ENCODE assay signal across 24 mouse cellular contexts in the genomic region with DNA sequence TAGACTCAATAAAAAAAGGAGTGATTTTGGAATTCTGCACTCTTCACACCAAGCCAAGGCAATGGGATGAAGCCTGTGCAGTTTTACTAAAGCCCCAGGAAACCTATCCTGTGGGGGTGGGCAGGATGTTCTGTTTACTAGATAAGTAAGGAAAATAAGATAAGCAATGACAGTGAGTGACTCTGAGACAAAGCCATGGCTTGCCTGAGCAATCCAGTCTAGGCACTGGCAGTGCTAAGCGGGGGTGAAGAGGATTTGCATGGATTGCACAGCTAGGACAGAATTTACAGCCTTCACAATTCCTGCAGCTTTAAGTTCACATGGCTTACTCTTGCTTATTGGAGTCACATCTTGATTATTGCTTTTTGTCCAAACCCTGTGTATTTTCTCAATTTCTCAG.
"Had no signal": no experiment of that assay in that cellular context is flagged by ENCODE, and none has a peak within 500 bp of the region (broad histone marks: within the 10 kb centered on the region; RNA-seq: fewer than 3 reads in every experiment).

No protein-coding gene starts in this region.

- H3K4me3 ChIP-seq: gastrocnemius, adult 2 months; heart, adult 2 months; hindbrain, embryonic 10.5 days; hindbrain, embryonic 12.5 days; intestine, embryonic 15.5 days; layer of hippocampus, adult 2 months; left cerebral cortex, adult 2 months; limb, embryonic 10.5 days; limb, embryonic 12.5 days; liver, embryonic 13.5 days had no signal

- H3K9ac ChIP-seq: hindbrain, embryonic 12.5 days; hindbrain, embryonic 14.5 days; intestine, embryonic 15.5 days; limb, embryonic 12.5 days; liver, embryonic 13.5 days had no signal

- ATAC-seq: hindbrain, embryonic 16.5 days; inflammation-experienced regulatory T-cells, adult 6 months; intestine, embryonic 15.5 days; intestine, postnatal 0 days had no signal

- H3K9me3 ChIP-seq: hindbrain, embryonic 10.5 days; hindbrain, embryonic 12.5 days; intestine, embryonic 15.5 days; limb, embryonic 10.5 days; limb, embryonic 12.5 days; liver, embryonic 13.5 days had no signal

- H3K4me2 ChIP-seq: heart, embryonic 11.5 days; hindbrain, embryonic 12.5 days; hindbrain, embryonic 14.5 days; intestine, embryonic 15.5 days; limb, embryonic 12.5 days; liver, embryonic 13.5 days had no signal

- H3K4me1 ChIP-seq: intestine, embryonic 15.5 days had no signal

- H3K36me3 ChIP-seq: hindbrain, embryonic 10.5 days; hindbrain, embryonic 12.5 days; intestine, embryonic 15.5 days; limb, embryonic 10.5 days; limb, embryonic 12.5 days; liver, embryonic 13.5 days had no signal

- DNase-seq: gastrocnemius, adult 2 months; gastrocnemius, postnatal 10 days; gastrocnemius, postnatal 25 days; heart, adult 2 months; heart, postnatal 10 days; kidney, adult 18-20 months; kidney, adult 8-10 months; kidney, postnatal 10 days; kidney, postnatal 25 days; kidney, postnatal 4 days; liver; liver, embryonic 13.5 days had no signal

- H3K27ac ChIP-seq: gastrocnemius, adult 2 months; heart, adult 2 months; hindbrain, embryonic 10.5 days; hindbrain, embryonic 12.5 days; hindbrain, embryonic 14.5 days; intestine, embryonic 15.5 days; layer of hippocampus, adult 2 months; left cerebral cortex, adult 2 months; limb, embryonic 10.5 days; limb, embryonic 12.5 days; liver, embryonic 13.5 days had no signal

- H3K27me3 ChIP-seq: hindbrain, embryonic 12.5 days; intestine, embryonic 15.5 days; limb, embryonic 12.5 days; liver, embryonic 13.5 days had no signal
